ENCODE assay signal across 25 mouse cellular contexts in the genomic region with DNA sequence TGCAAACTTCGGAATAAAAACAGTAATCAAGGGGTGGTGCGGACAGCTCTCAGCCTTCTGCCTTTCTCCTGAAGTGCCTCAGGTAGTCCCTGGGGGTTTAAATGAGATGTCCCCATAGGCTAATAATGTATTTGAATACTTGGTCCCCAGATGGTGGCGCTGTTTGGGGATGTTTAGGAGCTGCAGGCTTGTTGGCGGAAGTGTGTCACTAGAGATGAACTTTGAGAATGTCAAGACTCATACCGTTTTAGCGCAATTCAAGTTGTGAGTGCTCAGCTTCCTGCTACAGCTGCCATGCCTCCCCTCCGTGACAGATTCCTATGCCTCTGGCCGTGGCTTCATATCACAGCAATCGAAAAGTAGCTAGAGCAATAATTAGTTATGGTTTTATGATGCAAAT. TPM values are rescaled to one million over a fixed set of nuclear protein-coding genes. Genes with fewer than 3 reads are reported as not detected.
DNase-seq lines count a peak whose midpoint lies in the region; ATAC-seq lines count a peak whose summit lies in the region.
"Had no signal": no experiment of that assay in that cellular context is flagged by ENCODE, and none has a peak within 500 bp of the region (broad histone marks: within the 10 kb centered on the region; RNA-seq: fewer than 3 reads in every experiment).

No protein-coding gene starts in this region.

- H3K36me3 ChIP-seq in hindbrain, embryonic 16.5 days (ENCODE audit: control insufficient read depth, insufficient read depth, low read length) = no peaks in the 10 kb centered on the region
- H3K36me3 ChIP-seq: embryonic facial prominence, embryonic 12.5 days; forebrain, embryonic 15.5 days; heart, embryonic 13.5 days; hindbrain, embryonic 12.5 days had no signal

- DNase-seq in A20 (ENCODE audit: low read depth, low spot score) (peak; percentile 44), ES-CJ7 (ENCODE audit: low read depth, low spot score) (peak; percentile 61)
- DNase-seq in CD4-positive helper T cell, adult 2 months (ENCODE audit: low read depth, low spot score) = peak; percentile 70
- DNase-seq in urinary bladder, postnatal 10 days (ENCODE audit: low spot score) = no peak
- no peak for DNase-seq in left cerebral cortex, adult 18-20 months (ENCODE audit: low spot score in 2 of 2)
- DNase-seq: adrenal gland, postnatal 10 days; B cell, adult 2 months; cerebellum, adult 11 months; cerebellum, adult 8-10 months; cerebellum, postnatal 14 days; gastrocnemius, postnatal 36 days; heart, adult 2 months; heart, postnatal 4 days; kidney, adult 2 months had no signal

- H3K9me3 ChIP-seq in hindbrain, embryonic 16.5 days (ENCODE audit: control insufficient read depth, low read length) = no peaks in the 10 kb centered on the region
- H3K9me3 ChIP-seq: embryonic facial prominence, embryonic 12.5 days; forebrain, embryonic 15.5 days; hindbrain, embryonic 12.5 days had no signal

- H3K4me3 ChIP-seq in hindbrain, embryonic 16.5 days (ENCODE audit: low read length) = no peak overlapping the region
- H3K4me3 ChIP-seq: embryonic facial prominence, embryonic 12.5 days; forebrain, embryonic 15.5 days; heart, adult 2 months; heart, embryonic 13.5 days; hindbrain, embryonic 12.5 days had no signal

- 91% methylated on average over 9 of the region's 9 CpGs for WGBS in hindbrain, embryonic 16.5 days

- H3K9ac ChIP-seq in hindbrain, embryonic 16.5 days (ENCODE audit: low read depth, low read length) = no peak overlapping the region
- H3K9ac ChIP-seq: embryonic facial prominence, embryonic 12.5 days; forebrain, embryonic 15.5 days; heart, embryonic 13.5 days; hindbrain, embryonic 12.5 days had no signal

- no peaks in the 10 kb centered on the region for H3K27me3 ChIP-seq in hindbrain, embryonic 16.5 days (replicated peaks; ENCODE audit: control insufficient read depth, insufficient read depth, low read length)
- H3K27me3 ChIP-seq: embryonic facial prominence, embryonic 12.5 days; forebrain, embryonic 15.5 days; heart, embryonic 13.5 days; hindbrain, embryonic 12.5 days had no signal

- H3K27ac ChIP-seq in hindbrain, embryonic 16.5 days (ENCODE audit: low read depth, low read length) = no peak overlapping the region
- H3K27ac ChIP-seq: embryonic facial prominence, embryonic 12.5 days; forebrain, embryonic 15.5 days; heart, adult 2 months; heart, embryonic 13.5 days; hindbrain, embryonic 12.5 days; hindbrain, postnatal 0 days had no signal

- peak; percentile 71 for ATAC-seq in activated CD4-positive, CD25-positive, alpha-beta regulatory T cell, adult 4 months
- no peak for ATAC-seq in hindbrain, embryonic 16.5 days
- ATAC-seq: forebrain, embryonic 15.5 days; hindbrain, postnatal 0 days; intestine, embryonic 16.5 days had no signal

- 0 out of 2 replicates have a peak, but pooled peaks cover 2% of the 10 kb centered on the region for H3K4me1 ChIP-seq in hindbrain, embryonic 16.5 days (ENCODE audit: control insufficient read depth, insufficient read depth, low read depth, low read length)
- H3K4me1 ChIP-seq: embryonic facial prominence, embryonic 12.5 days; heart, embryonic 13.5 days had no signal

- H3K4me2 ChIP-seq in hindbrain, embryonic 16.5 days (ENCODE audit: low read length) = no peak overlapping the region
- H3K4me2 ChIP-seq: embryonic facial prominence, embryonic 12.5 days; forebrain, embryonic 15.5 days; heart, embryonic 13.5 days; hindbrain, embryonic 12.5 days had no signal

RNA-seq across cellular contexts. Expression of a gene that starts 52.9 kb away (rescaled TPM):
- 1 to 10 TPM in 1 of 2 experiments, under 1 TPM in 1; 0.62 to 1.0 TPM for polyA plus RNA-seq in activated CD4-positive, CD25-positive, alpha-beta regulatory T cell, adult 4 months (2017; shearing (Covaris generic))
- polyA plus RNA-seq in hindbrain, embryonic 16.5 days (2015; fragmentation: Nextera tagmentation; extraction: Ambion mirVana) = 39.9 and 50.1 TPM in 2 replicates
- 10 to 100 TPM; 10.2 to 13.7 TPM for total RNA-seq in left cerebral cortex, adult 18-20 months (2021)

RNA-seq across cellular contexts. Expression of a gene that starts 58.1 kb away (rescaled TPM):
- polyA plus RNA-seq in activated CD4-positive, CD25-positive, alpha-beta regulatory T cell, adult 4 months (2017; shearing (Covaris generic)) = 100 to 1,000 TPM; 377 to 508 TPM
- polyA plus RNA-seq in hindbrain, embryonic 16.5 days (2015; fragmentation: Nextera tagmentation; extraction: Ambion mirVana) = 0.35 TPM in 1 of 2 replicates, not detected in the other
- total RNA-seq in left cerebral cortex, adult 18-20 months (2021) = under 1 TPM; 0.12 to 0.30 TPM
- total RNA-seq: gastrocnemius, adult 8-10 months; MEL had no signal
- polyA plus RNA-seq: forebrain, embryonic 11.5 days; forebrain, embryonic 15.5 days had no signal

Comparison
In these comparisons a context has a peak if more than half of its experiments do, and no peak if none do; other contexts are left out.
1. DNase-seq: peak in A20 (single experiment), CD4-positive helper T cell, adult 2 months (single experiment) and ES-CJ7 (single experiment); none in urinary bladder, postnatal 10 days (single experiment) and left cerebral cortex, adult 18-20 months (0 of 2).
2. RNA of a gene that starts 52.9 kb away (polyA plus RNA-seq): 39.9 to 50.1 TPM in hindbrain, embryonic 16.5 days; 0.62 to 1.0 TPM in activated CD4-positive, CD25-positive, alpha-beta regulatory T cell, adult 4 months; every median in the first group is over 10 times any median in the second.
3. RNA of a gene that starts 58.1 kb away (polyA plus RNA-seq): 377 to 508 TPM in activated CD4-positive, CD25-positive, alpha-beta regulatory T cell, adult 4 months; 0.35 TPM in hindbrain, embryonic 16.5 days; every median in the first group is over 100 times any median in the second.